Mouse (Mus musculus) heart, postnatal 14 days (tissue): ENCODE measurements around the gene Vmn1r45. TPM values are rescaled to one million over a fixed set of nuclear protein-coding genes. Genes with fewer than 3 reads are reported as not detected.
"Not testable (repeated sequence)": the region's sequence is repeated elsewhere in the genome, so short reads cannot be mapped to it uniquely, and the experiment has no call there.

Source experiments
- DNase-seq, 2 experiments: peaks; one replicate each; pipeline ENCODE4 v3.0.0; 2021 to 2022
- intact Hi-C: fragments of 180-260 bp; cut with DNase I; formaldehyde crosslinking; loops from one replicate; pipeline ENCODE4 v1.15.1; 2025
- long read RNA-seq, 2 experiments: library from polyadenylated mRNA; stranded (forward); transcript quantifications; one replicate each; pipeline ENCODE4 v2.0.0; 2021
- total RNA-seq, 2 experiments: library from RNA; stranded (reverse); gene quantifications; 2 replicates each; pipeline ENCODE4 v1.2.3; 2021

Gene Vmn1r45
- total RNA-seq = not detected
- long read RNA-seq, experiment 1 = 0 reads
- long read RNA-seq, experiment 2 = 0 reads

DNA sequence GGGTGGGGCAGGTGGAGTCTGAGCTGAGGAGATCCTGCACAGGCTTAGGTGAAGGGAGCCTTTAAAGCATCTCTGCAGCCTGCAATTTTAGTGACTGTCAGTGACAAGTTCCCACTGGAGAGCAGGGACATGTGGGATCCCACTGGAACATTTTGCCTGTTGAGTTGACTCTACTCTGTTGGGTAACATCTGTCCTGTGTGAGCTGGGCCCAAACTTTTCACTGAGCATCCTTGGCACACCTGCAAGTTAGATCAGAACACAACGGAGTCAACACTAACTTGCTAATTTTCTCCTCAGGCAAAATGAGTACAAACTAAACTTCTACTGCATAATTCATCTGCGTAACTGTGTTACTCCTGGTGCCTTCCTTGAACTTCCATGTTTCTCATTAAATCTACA lies at the start of gene Vmn1r45:
Gene Vmn1r45, minus strand, starts transcription at position 101 of the 400 bp plus-strand sequence.
- intact Hi-C loops, DNase-seq: not testable (repeated sequence)

- intact Hi-C loops = no loop called here
- DNase-seq = no peak
Measured at GRCm38 (mm10) chr6:89985989-89986388, 45.6 kb upstream of the Vmn1r45 start.

DNA sequence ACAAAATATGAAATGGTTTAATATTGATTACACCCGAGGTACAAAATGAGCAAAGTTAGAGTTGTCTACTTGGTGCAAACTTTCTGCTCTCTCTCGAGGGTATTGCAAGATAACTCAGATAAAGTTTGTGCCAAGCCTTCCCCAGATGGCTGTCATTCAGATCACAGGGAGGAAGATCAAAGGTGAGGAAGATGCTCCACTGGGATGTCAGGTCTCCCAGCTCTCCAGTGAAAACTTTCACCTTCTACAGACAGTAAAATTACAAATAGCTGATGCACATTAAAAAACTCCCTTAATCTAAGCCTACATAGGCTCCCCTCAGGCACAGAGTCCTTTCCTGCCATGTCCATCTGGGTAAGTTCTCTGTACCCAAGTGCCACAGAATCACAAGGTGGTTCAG lies 28.6 kb upstream of the Vmn1r45 start, which contains the start of gene Vmn1r46:
Gene Vmn1r46, plus strand, starts transcription at position 301 of the 400 bp plus-strand sequence.
- DNase-seq = no peak
- intact Hi-C loops = no loop called here

DNA sequence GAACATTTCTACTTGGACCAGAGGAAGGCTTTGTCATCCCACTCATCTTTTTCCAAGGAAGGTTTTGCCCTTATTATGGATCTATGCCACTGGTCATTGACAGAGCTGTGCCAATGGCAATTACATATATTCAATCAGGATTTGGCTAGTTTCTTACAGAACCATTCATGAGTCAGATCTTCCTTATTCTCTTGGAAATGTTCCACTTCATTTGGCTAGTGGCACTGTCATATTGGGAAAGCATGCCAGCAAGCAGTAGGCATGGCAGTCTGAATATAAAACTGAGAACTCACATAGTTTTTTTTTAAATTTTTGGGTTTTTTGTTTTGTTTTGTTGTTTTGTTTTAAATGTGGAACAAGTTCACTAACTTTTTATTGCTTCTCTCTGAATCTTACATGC lies 25.9 kb upstream of the Vmn1r45 start:
- intact Hi-C loops = no loop called here
- DNase-seq = no peak

DNA sequence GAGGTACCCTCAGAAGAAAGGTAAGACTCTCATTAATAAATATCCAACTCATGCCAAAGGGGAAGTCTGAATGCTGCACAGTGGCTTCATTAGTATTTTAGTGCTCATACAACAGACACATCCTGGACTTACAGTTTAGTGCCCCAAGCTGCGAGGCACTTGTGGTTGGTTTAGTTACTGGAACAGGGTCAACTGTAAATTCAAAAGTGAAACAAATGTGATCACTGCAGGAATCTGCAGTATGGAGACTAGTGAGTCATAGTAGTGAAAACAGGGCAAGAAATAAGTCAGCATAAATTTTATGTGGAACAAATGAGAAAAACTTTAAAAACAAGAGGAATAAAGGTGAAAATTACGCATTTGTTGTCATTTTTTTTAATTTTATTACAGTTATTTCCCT lies 13.2 kb upstream of the Vmn1r45 start:
- intact Hi-C loops = no loop called here
- no peak for DNase-seq

- intact Hi-C loops = no loop called here
- DNase-seq = no peak
Measured at GRCm38 (mm10) chr6:89940926-89941325, 528 bp upstream of the Vmn1r45 start.

DNA sequence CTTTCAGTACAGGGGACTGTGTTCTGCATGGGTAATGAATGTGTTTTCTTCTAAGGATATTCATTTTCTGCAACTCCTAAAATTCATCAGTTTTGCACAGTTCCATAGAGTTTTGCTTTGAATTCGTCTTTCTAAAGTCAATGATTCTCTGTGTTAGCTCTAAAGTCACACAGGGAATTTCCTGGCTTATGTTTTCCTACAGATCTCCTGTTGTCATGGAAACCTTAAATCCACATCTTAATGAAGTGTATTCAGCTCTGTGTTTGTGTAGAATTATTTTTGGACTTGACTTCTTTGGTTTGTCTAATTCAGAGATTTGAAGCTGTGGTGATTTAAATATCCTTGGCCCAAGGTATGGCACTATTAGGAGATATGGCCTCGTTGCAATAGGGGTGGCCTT lies 56.6 kb downstream of the Vmn1r45 start:
- intact Hi-C loops = no loop called here
- no peak for DNase-seq

DNA sequence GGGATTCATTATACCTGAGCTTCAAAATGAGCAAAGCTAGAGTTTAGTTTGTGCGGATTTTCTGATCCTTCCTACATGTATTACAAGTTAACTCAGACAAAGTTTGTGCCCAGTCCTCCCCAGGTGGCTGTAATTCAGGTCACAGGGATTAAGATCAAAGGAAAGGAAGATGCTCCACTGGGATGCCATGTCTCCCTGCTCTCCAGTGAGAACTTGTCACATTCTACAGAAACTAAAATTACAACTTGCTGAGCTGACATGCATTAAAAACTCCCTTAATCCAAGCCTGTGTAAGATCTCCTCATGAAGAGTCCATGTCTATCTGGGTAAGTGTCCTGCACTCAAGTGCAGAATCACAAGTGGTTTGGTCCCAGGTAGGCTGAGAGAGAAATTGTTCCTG lies 57.0 kb downstream of the Vmn1r45 start, which contains the start of gene Vmn1r44:
Gene Vmn1r44, plus strand, starts transcription at position 301 of the 400 bp plus-strand sequence.
- intact Hi-C loops = no loop called here
- DNase-seq = no peak

Other genes starting within 250 kb of the Vmn1r45 start
- not detected for gene Vmn1r40, start 233.1 kb downstream of the Vmn1r45 start, total RNA-seq
- gene Vmn1r41, start 199.8 kb downstream of the Vmn1r45 start, total RNA-seq = not detected
- not detected for gene Vmn1r42, start 64.2 kb downstream of the Vmn1r45 start, total RNA-seq
- gene Vmn1r43, start 64.2 kb downstream of the Vmn1r45 start, total RNA-seq = not detected
- not detected for gene Vmn1r44, start 56.9 kb downstream of the Vmn1r45 start, total RNA-seq
- not detected for gene Vmn1r46, start 28.7 kb upstream of the Vmn1r45 start, total RNA-seq
- not detected for gene Vmn1r47, start 75.5 kb upstream of the Vmn1r45 start, total RNA-seq
- gene Vmn1r48, start 96.2 kb upstream of the Vmn1r45 start, total RNA-seq = not detected
- gene Vmn1r49, start 137.9 kb upstream of the Vmn1r45 start, total RNA-seq = not detected
- gene Vmn1r50, start 160.8 kb upstream of the Vmn1r45 start, total RNA-seq = not detected
- not detected for gene Vmn1r51, start 182.0 kb upstream of the Vmn1r45 start, total RNA-seq
- gene Vmn1r52, start 234.2 kb upstream of the Vmn1r45 start, total RNA-seq = not detected